Mouse (Mus musculus): ENCODE data around the gene Acacb.

The Acacb gene

DNA sequence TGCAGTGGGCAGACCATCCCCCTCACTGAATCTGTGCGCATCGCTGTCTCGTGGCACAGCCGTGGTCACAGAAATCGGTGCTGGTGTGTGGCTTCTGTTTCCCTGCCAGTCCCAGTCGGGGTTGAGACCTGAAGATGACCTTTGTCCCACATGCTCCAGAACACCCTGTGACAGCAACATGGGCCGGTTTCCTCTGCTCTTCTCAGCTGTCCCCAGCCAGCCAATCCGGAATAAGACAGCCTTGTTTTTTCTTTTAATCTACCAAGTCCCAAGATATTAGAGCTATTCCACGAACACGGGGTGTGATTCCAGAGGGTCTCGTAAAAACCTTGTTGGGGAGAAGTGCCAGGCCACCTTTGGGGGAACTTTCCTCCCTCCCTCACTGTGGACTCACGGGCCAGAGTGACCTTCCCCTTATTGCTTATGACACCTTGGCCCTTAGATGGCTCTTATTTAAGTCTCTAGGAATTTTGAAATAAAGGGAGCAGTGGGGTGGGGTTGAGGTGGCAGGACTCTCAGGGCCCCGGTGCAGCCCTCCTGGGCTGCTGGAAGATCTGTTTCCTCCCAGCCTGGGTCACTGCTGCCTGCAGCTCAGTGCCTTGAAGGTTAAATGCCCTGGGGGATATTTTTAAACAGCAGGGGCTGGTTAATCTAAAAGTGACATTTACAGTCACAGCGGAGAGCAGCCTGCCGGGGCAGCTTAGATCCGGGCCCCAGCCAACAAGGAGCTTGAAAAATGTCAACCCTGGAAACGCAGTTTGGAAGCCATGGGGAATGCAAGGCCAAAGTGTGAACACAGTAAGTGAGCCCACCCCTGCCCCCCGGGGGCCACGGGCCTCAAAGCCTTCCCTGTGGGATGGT is at the start of gene Acacb:
Gene Acacb, plus strand, starts transcription at position 508 of the 861 bp plus-strand sequence.
- no peak for DNase-seq (ENCODE audit: low spot score)

- DNase-seq (ENCODE audit: low spot score): peak; percentile 91
Observed at GRCm38 (mm10) chr5:114099709-114100389, 46.5 kb upstream of the Acacb start.

DNA sequence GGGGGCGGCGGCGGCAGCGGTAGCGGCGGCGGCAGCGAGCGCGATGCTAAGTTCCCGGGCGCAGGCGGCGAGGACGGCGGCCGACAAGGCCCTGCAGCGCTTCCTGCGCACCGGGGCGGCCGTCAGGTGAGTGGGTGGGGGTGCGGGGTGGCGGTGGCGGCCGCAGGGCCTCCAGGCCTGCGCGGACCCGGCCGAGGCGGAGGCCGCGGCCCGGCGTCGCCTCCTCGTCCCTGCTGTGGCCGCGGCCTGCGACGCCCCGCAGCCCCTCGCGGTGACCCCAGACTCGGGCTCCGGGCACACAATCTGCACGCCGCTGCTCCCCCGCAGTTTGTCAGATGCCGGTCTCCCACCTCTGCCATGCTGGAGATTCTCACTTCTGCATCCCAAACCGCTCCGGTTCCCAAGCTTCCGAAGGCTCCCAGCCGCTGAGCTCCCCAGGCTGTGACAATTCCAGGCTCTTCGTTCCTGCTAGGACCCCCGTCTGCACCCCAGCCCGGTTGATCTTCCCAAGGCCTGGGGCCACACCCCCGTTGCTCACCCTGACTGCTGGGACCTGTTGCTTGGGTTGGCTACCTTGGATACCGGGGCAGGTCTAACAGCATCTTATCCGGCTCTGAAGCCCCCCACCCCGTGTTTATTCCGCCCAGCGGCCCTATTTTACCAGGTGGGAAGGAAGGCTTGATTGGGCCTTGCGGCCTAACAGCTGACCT is 45.8 kb upstream of the Acacb start:
- peak; percentile 24 for DNase-seq (ENCODE audit: low spot score)

- no peak for DNase-seq (ENCODE audit: low spot score)
Observed at GRCm38 (mm10) chr5:114101873-114102272, 44.5 kb upstream of the Acacb start.

- DNase-seq (ENCODE audit: low spot score): no peak
Observed at GRCm38 (mm10) chr5:114102807-114103206, 43.5 kb upstream of the Acacb start.

GRCm38 (mm10) chr5:114106391-114106935 is 39.9 kb upstream of the Acacb start:
- DNase-seq (ENCODE audit: low spot score): no peak

DNA sequence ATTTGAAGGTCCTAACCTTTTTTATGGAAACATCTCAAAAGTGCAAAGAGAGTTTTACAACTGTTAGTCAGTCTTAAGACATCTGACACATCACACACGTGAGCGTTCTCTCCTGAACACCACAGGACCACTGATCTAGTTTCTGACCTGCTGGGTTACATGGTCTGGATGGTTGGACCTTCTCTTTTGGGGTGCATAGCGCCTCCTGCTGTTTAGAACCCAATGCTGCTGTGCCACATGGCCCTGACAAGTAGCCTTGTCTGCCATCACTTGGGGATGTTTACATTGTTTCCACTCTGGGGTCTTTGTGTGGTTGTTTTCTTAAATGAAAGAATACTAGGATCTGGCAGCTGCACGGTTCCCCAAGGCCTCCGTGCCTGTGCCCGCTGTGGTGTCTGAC is 33.0 kb upstream of the Acacb start:
- DNase-seq (ENCODE audit: low spot score): peak; percentile 63

DNA sequence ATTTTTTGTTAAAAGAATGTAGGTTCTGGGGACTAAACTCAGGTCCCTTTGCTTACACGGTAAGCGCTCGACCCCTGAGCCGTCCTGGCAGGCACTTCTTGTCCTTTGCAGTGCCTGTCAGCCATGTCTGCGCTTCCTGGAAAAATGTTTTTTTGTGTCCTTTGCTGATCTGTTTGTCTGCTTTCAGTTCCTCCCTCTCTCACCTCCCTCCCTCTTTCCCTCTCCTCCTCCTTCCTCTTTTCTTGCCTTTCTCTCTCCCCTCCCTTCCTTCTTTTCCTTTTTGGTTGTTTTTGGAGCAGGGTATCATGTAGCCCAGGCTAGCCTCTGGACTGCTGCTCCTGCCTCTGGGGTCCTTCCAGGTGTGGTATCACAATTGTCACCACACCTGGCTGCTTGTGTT is 31.3 kb upstream of the Acacb start:
- no peak for DNase-seq (ENCODE audit: low spot score)

DNA sequence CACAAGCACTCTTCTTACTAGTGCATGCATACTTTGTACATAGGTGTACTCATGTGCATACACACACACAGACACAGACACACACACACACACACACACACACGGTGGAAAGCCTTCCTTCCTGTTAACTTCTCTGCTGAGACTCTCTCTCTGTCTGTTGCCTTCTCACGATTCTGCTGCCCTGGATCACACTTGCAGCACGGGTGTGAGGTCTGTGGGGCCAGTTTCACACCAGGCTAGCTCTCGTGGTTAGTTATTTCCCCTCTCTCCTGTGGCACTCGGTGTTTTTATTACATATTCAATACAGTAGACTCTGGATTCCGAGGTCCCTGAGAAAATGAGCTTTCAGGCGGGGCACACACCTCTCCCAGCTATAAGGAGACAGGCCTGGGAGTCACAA is 29.7 kb upstream of the Acacb start:
- DNase-seq (ENCODE audit: low spot score): no peak

DNA sequence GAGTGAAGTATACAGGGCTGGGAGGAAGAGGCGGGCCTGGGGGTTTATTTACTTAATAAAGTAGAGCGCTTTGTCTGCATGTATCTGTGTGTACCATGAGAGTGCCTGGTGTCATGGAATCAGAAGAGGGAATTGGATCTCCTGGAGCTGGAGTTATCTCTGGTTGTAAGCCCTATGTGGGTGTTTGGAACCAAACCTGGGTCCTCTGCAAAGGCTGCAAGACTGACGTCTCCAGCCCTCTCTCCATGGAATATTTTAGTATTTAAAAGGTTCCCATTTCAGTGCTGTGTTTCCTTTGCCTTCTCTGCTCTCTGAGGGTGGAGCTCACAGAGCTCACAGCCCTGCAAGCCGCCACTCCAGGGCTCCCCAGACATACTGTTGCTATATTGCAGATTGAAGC is 26.5 kb upstream of the Acacb start:
- DNase-seq (ENCODE audit: low spot score): no peak

DNA sequence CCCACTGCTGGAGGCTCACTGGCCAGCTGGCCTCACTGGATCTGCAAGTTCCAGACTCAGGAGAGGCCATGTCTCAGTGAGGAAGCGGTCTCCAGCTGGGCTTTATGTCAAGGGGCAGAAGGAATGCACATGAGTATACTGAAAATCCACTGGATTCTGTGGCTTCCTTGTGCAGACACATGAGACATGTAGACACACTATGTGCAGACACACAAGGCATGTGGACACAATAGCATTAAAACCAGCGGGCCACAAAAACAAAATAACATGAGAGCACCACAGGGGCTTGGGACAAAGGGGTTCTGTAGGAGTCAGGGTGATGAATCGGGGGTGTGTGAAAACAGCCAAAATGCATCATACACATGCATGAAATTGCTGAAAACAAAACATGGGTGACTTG is 20.3 kb upstream of the Acacb start:
- no peak for DNase-seq (ENCODE audit: low spot score)

DNA sequence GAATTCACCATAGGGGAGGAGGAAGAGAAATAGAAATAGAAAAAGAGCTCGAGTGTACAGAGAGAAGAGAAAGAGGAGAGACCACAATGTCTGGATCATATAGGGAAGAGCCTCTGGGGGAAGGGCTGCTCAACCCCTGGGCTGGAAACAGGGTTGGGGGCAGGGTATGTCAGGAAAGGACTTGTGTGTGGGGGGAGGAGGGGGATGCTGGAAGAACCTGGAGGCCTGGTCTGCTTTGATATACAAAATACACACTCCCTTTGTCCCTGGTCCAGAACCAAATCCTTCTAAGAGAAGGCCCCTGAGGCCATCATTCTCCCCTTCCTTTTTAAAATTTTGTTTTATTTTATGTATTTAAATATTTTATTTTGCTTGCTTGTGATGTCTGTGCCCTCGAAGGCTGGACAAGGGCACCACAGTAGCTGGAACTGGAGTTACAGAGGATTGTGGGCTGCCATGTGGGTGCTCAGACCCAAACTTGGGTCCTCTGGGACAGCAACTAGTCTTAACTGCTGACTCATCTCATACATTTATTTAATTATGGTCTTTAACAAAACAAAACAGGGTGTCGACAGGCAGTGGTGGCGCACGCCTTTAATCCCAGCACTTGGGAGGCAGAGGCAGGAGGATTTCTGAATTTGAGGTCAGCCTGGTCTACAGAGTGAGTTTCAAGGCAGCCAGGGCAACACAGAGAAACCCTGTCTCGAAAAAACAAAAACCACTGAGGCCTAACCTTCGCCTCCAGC is 19.7 kb upstream of the Acacb start:
- no peak for DNase-seq (ENCODE audit: low spot score)

- peak; percentile 86 for DNase-seq (ENCODE audit: low spot score)
Observed at GRCm38 (mm10) chr5:114127374-114128349, 18.7 kb upstream of the Acacb start, which contains the start of gene Alkbh2. Alkbh2 (minus strand) TSS chr5:114128218.

GRCm38 (mm10) chr5:114129550-114130210 is 16.7 kb upstream of the Acacb start:
- no peak for DNase-seq (ENCODE audit: low spot score)

DNA sequence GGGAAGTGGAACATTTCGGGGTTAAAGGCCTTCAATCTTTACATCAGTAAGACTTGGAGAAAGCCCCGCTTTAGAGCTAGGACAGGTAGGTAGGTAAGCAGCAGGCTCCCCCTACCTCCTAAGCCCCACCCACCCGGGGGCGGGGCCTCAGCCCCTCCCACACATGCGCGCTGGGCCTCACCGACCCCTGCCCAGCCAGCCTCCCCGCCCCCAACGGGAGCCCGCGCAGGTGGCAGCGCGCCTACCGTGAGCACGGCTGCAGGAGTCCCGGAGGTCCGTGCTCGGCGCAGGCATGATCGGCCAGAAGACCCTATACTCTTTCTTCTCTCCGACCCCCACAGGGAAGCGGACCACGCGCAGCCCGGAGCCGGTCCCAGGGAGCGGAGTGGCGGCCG is 16.1 kb upstream of the Acacb start, which contains the start of gene Ung:
Gene Ung, plus strand, starts transcription at position 176 of the 395 bp plus-strand sequence.
- peak; percentile 90 for DNase-seq (ENCODE audit: low spot score)

GRCm38 (mm10) chr5:114130698-114131520 is 15.4 kb upstream of the Acacb start:
- DNase-seq (ENCODE audit: low spot score): peak; percentile 94

GRCm38 (mm10) chr5:114131521-114131840 is 14.9 kb upstream of the Acacb start:
- DNase-seq (ENCODE audit: low spot score): no peak

DNA sequence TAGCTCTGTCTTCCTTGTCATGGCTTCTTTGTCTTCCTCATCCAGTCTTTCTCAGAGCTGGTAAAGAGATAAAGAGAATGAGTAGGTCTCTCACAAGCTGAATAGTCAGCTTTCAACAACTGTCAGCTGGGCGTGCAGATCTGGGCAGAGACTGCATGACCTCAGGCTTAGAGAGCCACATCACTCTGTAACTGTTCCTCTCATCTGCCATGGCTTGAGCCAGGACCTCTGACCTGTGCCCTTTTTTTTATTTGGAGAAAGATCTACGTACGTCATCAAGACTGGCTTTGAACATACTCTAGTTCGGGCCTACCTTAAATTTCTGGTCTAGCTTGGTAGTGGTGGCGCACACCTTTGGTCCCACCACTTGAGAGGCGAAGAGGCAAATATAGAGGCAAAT is 13.5 kb upstream of the Acacb start:
- no peak for DNase-seq (ENCODE audit: low spot score)

DNA sequence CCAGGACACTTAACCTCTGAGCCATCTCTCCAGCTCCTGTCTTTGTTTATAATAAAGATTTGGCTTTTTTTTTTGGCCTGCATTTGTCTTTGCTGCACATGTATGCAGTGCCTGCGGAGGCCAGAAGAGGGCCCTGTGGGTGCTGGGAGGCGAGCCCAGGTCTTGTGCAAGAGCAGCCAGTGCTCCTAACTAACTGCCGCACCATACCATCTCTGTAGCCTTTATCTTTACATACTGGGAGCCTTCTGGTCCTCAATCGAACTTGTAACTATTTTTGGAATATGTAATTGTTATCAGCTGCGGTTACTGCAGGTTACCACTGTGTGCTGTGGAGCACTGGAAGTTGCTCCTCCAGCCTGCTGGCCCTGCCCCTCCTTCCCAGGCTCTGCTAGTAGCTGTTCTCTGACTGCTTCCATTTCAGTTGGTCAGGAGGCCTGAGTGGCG is 12.2 kb upstream of the Acacb start:
- DNase-seq (ENCODE audit: low spot score): no peak
